15 mouse cellular contexts compared by ENCODE assay signal in genomic region chr6:92572139-92572538, GRCm38 (mm10).
DNase-seq lines count a peak whose midpoint lies in the region; ATAC-seq and TF ChIP-seq lines count a peak whose summit lies in the region.
"Had no signal": no experiment of that assay in that cellular context is flagged by ENCODE, and none has a peak within 500 bp of the region (broad histone marks: within the 10 kb centered on the region; RNA-seq: fewer than 3 reads in every experiment).

No protein-coding gene starts in this region.

- TF ChIP-seq CTCF in brain, embryonic 14.5 days (IDR thresholded peaks at IDR 0.05; ENCODE audit: borderline replicate concordance, extremely low read depth, insufficient read depth, insufficient read length) = no peak

- peak; percentile 36 for DNase-seq in layer of hippocampus, adult 9-11 months
- DNase-seq in layer of hippocampus, adult 9-10 months (ENCODE audit: low spot score) = no peak
- peak; percentile 22 for DNase-seq in right cerebral cortex, adult 18-20 months
- no peak for DNase-seq in right cerebral cortex, postnatal 4 days
- DNase-seq in brain, embryonic 14.5 days (ENCODE audit: low read depth) = peak; percentile 8
- DNase-seq: adrenal gland, postnatal 10 days; B cell, adult 2 months; cerebellum, adult 18-20 months; cerebellum, adult 9-11 months; heart, postnatal 4 days had no signal

- no peak for TF ChIP-seq POLR2A in brain, embryonic 14.5 days (IDR thresholded peaks at IDR 0.05; ENCODE audit: borderline replicate concordance, extremely low read depth, insufficient read depth, insufficient read length, poor library complexity, severe bottlenecking)

- no peak for ATAC-seq in monocyte, adult 5-6 weeks (replicated peaks; ENCODE audit: insufficient number of reproducible peaks, low FRiP score, low TSS enrichment, poor library complexity, severe bottlenecking)
- ATAC-seq: CD4-positive, CD25-positive, alpha-beta regulatory T cell, adult 4 months; forebrain, embryonic 13.5 days; hindbrain, embryonic 16.5 days; inflammation-experienced regulatory T-cells, adult 6 months had no signal

Comparison
In these comparisons a context has a peak if more than half of its experiments do, and no peak if none do; other contexts are left out.
1. DNase-seq: peak in layer of hippocampus, adult 9-11 months (single experiment), right cerebral cortex, adult 18-20 months (single experiment) and brain, embryonic 14.5 days (single experiment); none in layer of hippocampus, adult 9-10 months (single experiment) and right cerebral cortex, postnatal 4 days (single experiment).